ENCODE assay signal across 11 mouse cellular contexts in genomic region chr9:114660983-114661382, GRCm38 (mm10).
"Had no signal": no experiment of that assay in that cellular context is flagged by ENCODE, and none has a peak within 500 bp of the region (broad histone marks: within the 10 kb centered on the region; RNA-seq: fewer than 3 reads in every experiment).

No protein-coding gene starts in this region.

- DNase-seq: kidney, adult 8-10 months; kidney, postnatal 36 days; lung, adult 2 months; lung, postnatal 36 days; right cerebral cortex, postnatal 14 days; thymus, postnatal 36 days had no signal

- H3K9ac ChIP-seq: liver, embryonic 15.5 days had no signal

- H3K27ac ChIP-seq: limb, embryonic 10.5 days; liver, embryonic 15.5 days had no signal

- H3K27me3 ChIP-seq: liver, embryonic 15.5 days had no signal

- H3K4me3 ChIP-seq: limb, embryonic 10.5 days; liver, embryonic 15.5 days had no signal

- H3K4me1 ChIP-seq: limb, embryonic 10.5 days; liver, embryonic 15.5 days had no signal

- ATAC-seq: intestine, postnatal 0 days; lung, postnatal 0 days had no signal

- H3K36me3 ChIP-seq: limb, embryonic 10.5 days; liver, embryonic 15.5 days had no signal

- H3K4me2 ChIP-seq: liver, embryonic 11.5 days; liver, embryonic 15.5 days had no signal

- H3K9me3 ChIP-seq: limb, embryonic 10.5 days; liver, embryonic 15.5 days had no signal
